Mouse (Mus musculus) liver, embryonic 16.5 days (tissue): ENCODE data around the gene Hnrnph3. TPM values are rescaled to one million over a fixed set of nuclear protein-coding genes. Genes with fewer than 3 reads are reported as not detected.
A peak's percentile ranks its signal among the peaks of the same experiment; 100 is the strongest.

Experiments used
- ATAC-seq: fragments of 200-750 bp; cut with Nextera tagmentation; 2 replicates; pipeline ENCODE4 v1.8.0; 2017; ENCODE audit warnings: low read depth, mild to moderate bottlenecking, moderate number of reproducible peaks, moderate library complexity
- H3K27ac ChIP-seq: fragments of 300-500 bp; sonication (generic); 2 replicates; pipeline ENCODE4 v1.5.1; 2014; ENCODE audit warnings: mild to moderate bottlenecking, low read length
- H3K27me3 ChIP-seq: fragments of 300-500 bp; sonication (generic); 2 replicates; pipeline ENCODE4 v1.6.1; 2014; ENCODE audit warnings: low read depth, low read length, mixed read lengths; ENCODE audit not compliant: control insufficient read depth, insufficient read depth
- H3K36me3 ChIP-seq: fragments of 300-500 bp; sonication (generic); 2 replicates; pipeline ENCODE4 v1.6.1; 2014; ENCODE audit warnings: mild to moderate bottlenecking; ENCODE audit not compliant: control insufficient read depth, insufficient read depth
- H3K4me1 ChIP-seq: fragments of 300-500 bp; sonication (generic); 2 replicates; pipeline ENCODE4 v1.6.1; 2014; ENCODE audit warnings: low read depth, low read length, mixed read lengths; ENCODE audit not compliant: control insufficient read depth
- H3K4me2 ChIP-seq: fragments of 300-500 bp; sonication (generic); 2 replicates; pipeline ENCODE4 v1.6.1; 2014; ENCODE audit warnings: low read depth, low read length, mixed read lengths
- H3K4me3 ChIP-seq: fragments of 300-500 bp; sonication (generic); 2 replicates; pipeline ENCODE4 v1.5.1; 2014; ENCODE audit warnings: low read depth, mild to moderate bottlenecking, low read length
- H3K9ac ChIP-seq: fragments of 300-500 bp; sonication (generic); 2 replicates; pipeline ENCODE4 v1.6.1; 2014; ENCODE audit warnings: low read depth, low read length
- H3K9me3 ChIP-seq: fragments of 300-500 bp; sonication (generic); replicated peaks from 2 replicates; pipeline ENCODE4 v1.6.1; 2016; ENCODE audit warnings: low read length; ENCODE audit not compliant: control insufficient read depth
- WGBS: fragments of 180-500 bp; shearing (Covaris S2); extraction: QIAGEN DNeasy Blood & Tissue Kit; methylation state at CpG from one replicate; pipeline ENCODE4 v1.1.7; 2014; ENCODE audit not compliant: insufficient replicate concordance; 5-methylcytosine and 5-hydroxymethylcytosine counted together
- polyA plus RNA-seq: library from polyadenylated mRNA; unstranded; fragments of >200 nt; fragmentation: Nextera tagmentation; extraction: Ambion mirVana; gene quantifications from 2 replicates; pipeline ENCODE4 v1.2.1, GENCODE M21; 2015

Gene Hnrnph3
- polyA plus RNA-seq, 1 experiment from 2014 or later = 22.2 TPM

GRCm38 (mm10) chr10:63011556-63011955, 12.5 kb downstream of the Hnrnph3 start:
- 78% methylated on average over 6 of the region's 6 CpGs for WGBS

GRCm38 (mm10) chr10:63010268-63010667, 13.7 kb downstream of the Hnrnph3 start:
- Histone ChIP-seq H3K4me3 (no peak overlapping the region), H3K27me3 (no peaks in the 10 kb centered on the region), H3K27ac (no peak overlapping the region), H3K4me2 (no peak overlapping the region), H3K9ac (no peak overlapping the region), H3K4me1 (no peaks in the 10 kb centered on the region), H3K36me3 (peaks cover 30% of the 10 kb centered on the region), H3K9me3 (no peaks in the 10 kb centered on the region)
- 31% methylated on average over 4 of the region's 4 CpGs for WGBS
- peak; percentile 24; the same call in 1 of the 2 replicates for ATAC-seq

More at GRCm38 (mm10) chr10:63011556-63011955, 12.5 kb downstream of the Hnrnph3 start:
- Histone ChIP-seq H3K9ac (no peak overlapping the region), H3K4me3 (no peak overlapping the region), H3K9me3 (no peaks in the 10 kb centered on the region), H3K27ac (no peak overlapping the region), H3K27me3 (no peaks in the 10 kb centered on the region), H3K4me2 (no peak overlapping the region), H3K36me3 (peaks cover 39% of the 10 kb centered on the region), H3K4me1 (no peaks in the 10 kb centered on the region)
- no peak for ATAC-seq

- no peaks in the 10 kb centered on the region for H3K9me3 ChIP-seq
- no peak overlapping the region for H3K27ac ChIP-seq
- H3K27me3 ChIP-seq = no peaks in the 10 kb centered on the region
- H3K36me3 ChIP-seq = peaks cover 14% of the 10 kb centered on the region
- no peak for ATAC-seq
- H3K4me2 ChIP-seq = no peak overlapping the region
- H3K9ac ChIP-seq = no peak overlapping the region
- WGBS = 60% methylated on average over 3 of the region's 3 CpGs
- H3K4me3 ChIP-seq = no peak overlapping the region
- no peaks in the 10 kb centered on the region for H3K4me1 ChIP-seq
Measured at GRCm38 (mm10) chr10:63008193-63008592, 15.8 kb downstream of the Hnrnph3 start.

GRCm38 (mm10) chr10:63004556-63004955, 19.5 kb downstream of the Hnrnph3 start:
- 82% methylated on average over 9 of the region's 9 CpGs for WGBS
- Histone ChIP-seq H3K4me1 (peaks cover 3% of the 10 kb centered on the region; the same call in 1 of the 2 replicates), H3K4me3 (no peak overlapping the region), H3K9me3 (no peaks in the 10 kb centered on the region), H3K36me3 (peaks cover 2% of the 10 kb centered on the region; the same call in 1 of the 2 replicates), H3K27me3 (no peaks in the 10 kb centered on the region), H3K4me2 (no peak overlapping the region), H3K9ac (no peak overlapping the region), H3K27ac (no peak overlapping the region)
- no peak for ATAC-seq

GRCm38 (mm10) chr10:63003252-63003651, 20.8 kb downstream of the Hnrnph3 start:
- Histone ChIP-seq H3K4me2 (no peak overlapping the region), H3K9me3 (no peaks in the 10 kb centered on the region), H3K9ac (no peak overlapping the region), H3K27ac (no peak overlapping the region), H3K4me3 (no peak overlapping the region), H3K4me1 (peaks cover 3% of the 10 kb centered on the region; the same call in 1 of the 2 replicates), H3K27me3 (no peaks in the 10 kb centered on the region), H3K36me3 (peaks cover 2% of the 10 kb centered on the region; the same call in 1 of the 2 replicates)
- 66% methylated on average over 9 of the region's 9 CpGs for WGBS
- ATAC-seq = no peak

- Histone ChIP-seq H3K9ac (no peak overlapping the region), H3K4me2 (no peak overlapping the region), H3K27me3 (no peaks in the 10 kb centered on the region), H3K27ac (no peak overlapping the region), H3K4me1 (peaks cover 3% of the 10 kb centered on the region; the same call in 1 of the 2 replicates), H3K36me3 (peaks cover 2% of the 10 kb centered on the region; the same call in 1 of the 2 replicates), H3K4me3 (no peak overlapping the region), H3K9me3 (no peaks in the 10 kb centered on the region)
- 32% methylated on average over 9 of the region's 9 CpGs for WGBS
- ATAC-seq = peak; percentile 79
Measured at GRCm38 (mm10) chr10:63000584-63000983, 23.4 kb downstream of the Hnrnph3 start.

GRCm38 (mm10) chr10:62993991-62994390, 30.0 kb downstream of the Hnrnph3 start:
- H3K27ac ChIP-seq = no peak overlapping the region
- no peaks in the 10 kb centered on the region for H3K4me1 ChIP-seq
- WGBS = 71% methylated on average over 6 of the region's 9 CpGs
- H3K9ac ChIP-seq = no peak overlapping the region
- no peaks in the 10 kb centered on the region for H3K9me3 ChIP-seq
- H3K4me3 ChIP-seq = no peak overlapping the region
- no peaks in the 10 kb centered on the region for H3K27me3 ChIP-seq
- H3K36me3 ChIP-seq = no peaks in the 10 kb centered on the region
- ATAC-seq = no peak
- no peak overlapping the region for H3K4me2 ChIP-seq

- H3K27me3 ChIP-seq = no peaks in the 10 kb centered on the region
- no peak for ATAC-seq
Measured at GRCm38 (mm10) chr10:62990636-62991035, 33.4 kb downstream of the Hnrnph3 start.

GRCm38 (mm10) chr10:62987341-62987740, 36.7 kb downstream of the Hnrnph3 start:
- H3K27ac ChIP-seq = no peak overlapping the region
- no peak overlapping the region for H3K4me3 ChIP-seq
- no peaks in the 10 kb centered on the region for H3K9me3 ChIP-seq
- no peak overlapping the region for H3K9ac ChIP-seq
- no peaks in the 10 kb centered on the region for H3K36me3 ChIP-seq
- no peak for ATAC-seq
- WGBS = 22% methylated on average over 3 of the region's 3 CpGs
- H3K4me1 ChIP-seq = no peaks in the 10 kb centered on the region
- H3K4me2 ChIP-seq = no peak overlapping the region
- no peaks in the 10 kb centered on the region for H3K27me3 ChIP-seq

More at GRCm38 (mm10) chr10:62990636-62991035, 33.4 kb downstream of the Hnrnph3 start:
- WGBS = 82% methylated on average over 15 of the region's 15 CpGs
- H3K4me3 ChIP-seq = no peak overlapping the region
- H3K36me3 ChIP-seq = no peaks in the 10 kb centered on the region
- H3K9ac ChIP-seq = no peak overlapping the region
- H3K9me3 ChIP-seq = no peaks in the 10 kb centered on the region
- H3K27ac ChIP-seq = no peak overlapping the region
- no peaks in the 10 kb centered on the region for H3K4me1 ChIP-seq
- no peak overlapping the region for H3K4me2 ChIP-seq
